Mouse (Mus musculus) bone marrow, adult 2 months (tissue): ENCODE measurements around the gene Ypel4.
A peak's percentile ranks its signal among the peaks of the same experiment; 100 is the strongest.

Experiments
- CTCF ChIP-seq: fragments of 200-500 bp; IDR thresholded peaks from 2 replicates; pipeline ENCODE4 v1.5.1; 2011; ENCODE audit warnings: low read length, control low read depth; ENCODE audit not compliant: control insufficient read depth, insufficient read depth
- POLR2A ChIP-seq: fragments of 200-500 bp; IDR thresholded peaks from 2 replicates; pipeline ENCODE4 v1.6.1; 2011; ENCODE audit warnings: low read depth, mild to moderate bottlenecking, control low read depth, low read length, borderline replicate concordance; ENCODE audit not compliant: control insufficient read depth

GRCm38 (mm10) chr2:84779210-84779609 lies 45.4 kb downstream of the Ypel4 start:
- peak; percentile 29; the same call in 1 of the 2 replicates for TF ChIP-seq CTCF
- no peak for TF ChIP-seq POLR2A
